Mouse (Mus musculus): ENCODE measurements at regions not wholly inside any gene's neighbourhood (a gene's known extent, or its start where the extent isn't known, plus 50 kb on each side); places are given as distances from the start of the nearest gene placed in this dataset.

- no peak overlapping the region for H3K9ac ChIP-seq
- no peak overlapping the region for H3K4me2 ChIP-seq
- no peaks in the 10 kb centered on the region for H3K36me3 ChIP-seq
- no peak for DNase-seq
- no peak overlapping the region for H3K4me3 ChIP-seq (replicated peaks)
- no peak for ATAC-seq (ENCODE audit: low read depth)
- WGBS (ENCODE audit: insufficient replicate concordance): 74% methylated on average over 8 of the region's 8 CpGs
- H3K27ac ChIP-seq: no peak overlapping the region
- no peaks in the 10 kb centered on the region for H3K9me3 ChIP-seq (replicated peaks)
- no peaks in the 10 kb centered on the region for H3K4me1 ChIP-seq (replicated peaks)
- H3K27me3 ChIP-seq: no peaks in the 10 kb centered on the region
Measured at GRCm38 (mm10) chr14:68355462-68355905, 938.6 kb downstream of the Synb start.

DNA sequence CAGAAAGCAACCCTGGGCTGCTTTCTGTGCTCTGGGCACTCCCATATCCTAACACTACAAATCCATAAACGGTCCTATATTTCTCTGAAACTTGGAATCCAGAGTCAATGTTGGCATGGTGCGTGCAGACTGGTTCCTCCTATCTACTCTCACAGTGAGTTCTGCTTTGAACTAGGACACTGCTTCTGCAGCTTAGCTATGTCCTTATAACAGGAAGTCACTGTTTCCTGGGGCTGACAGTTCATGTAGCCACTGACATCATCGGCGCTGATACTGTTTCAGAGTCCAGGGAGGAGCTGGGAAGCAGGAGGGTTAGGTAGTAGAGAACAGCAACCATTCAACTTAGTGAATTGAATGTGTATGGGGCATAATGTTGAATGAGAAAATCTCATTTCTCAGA lies 948.6 kb downstream of the Synb start:
- ATAC-seq (ENCODE audit: low read depth) (no peak), DNase-seq (no peak)
- Histone ChIP-seq H3K36me3 (no peaks in the 10 kb centered on the region), H3K4me1 (replicated peaks) (no peaks in the 10 kb centered on the region), H3K27ac (no peak overlapping the region), H3K9ac (no peak overlapping the region), H3K27me3 (no peaks in the 10 kb centered on the region), H3K9me3 (replicated peaks) (no peaks in the 10 kb centered on the region), H3K4me2 (no peak overlapping the region), H3K4me3 (replicated peaks) (no peak overlapping the region)
- 8% methylated on average over 4 of the region's 4 CpGs for WGBS (ENCODE audit: insufficient replicate concordance)

DNA sequence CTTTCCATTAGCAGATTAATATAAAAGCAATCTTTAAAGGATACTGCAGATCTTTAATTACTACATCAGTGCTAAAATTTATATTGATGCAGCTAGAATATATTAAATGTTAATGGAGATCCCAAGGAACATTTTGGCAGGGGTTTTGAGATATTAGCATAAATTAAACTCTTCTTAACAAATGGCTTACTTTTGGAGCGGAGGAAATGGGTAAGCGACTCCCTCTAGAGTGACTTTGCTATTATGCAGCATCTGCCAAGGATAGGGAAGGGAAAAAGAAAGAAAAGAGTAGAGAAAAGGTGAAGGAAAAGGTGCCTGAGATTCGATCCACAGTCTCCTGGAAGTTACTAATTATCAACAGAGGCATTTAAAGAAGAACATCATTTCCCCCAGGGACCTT lies 949.4 kb downstream of the Synb start:
- no peaks in the 10 kb centered on the region for H3K4me1 ChIP-seq (replicated peaks)
- no peak overlapping the region for H3K27ac ChIP-seq
- H3K27me3 ChIP-seq: no peaks in the 10 kb centered on the region
- H3K36me3 ChIP-seq: no peaks in the 10 kb centered on the region
- H3K9me3 ChIP-seq (replicated peaks): no peaks in the 10 kb centered on the region
- no peak for DNase-seq
- H3K4me2 ChIP-seq: no peak overlapping the region
- H3K4me3 ChIP-seq (replicated peaks): no peak overlapping the region
- WGBS (ENCODE audit: insufficient replicate concordance): 45% methylated on average over 3 of the region's 3 CpGs
- H3K9ac ChIP-seq: no peak overlapping the region
- ATAC-seq (ENCODE audit: low read depth): no peak

GRCm38 (mm10) chr14:68338440-68338839 lies 955.7 kb downstream of the Synb start:
- Histone ChIP-seq H3K9ac (no peak overlapping the region), H3K36me3 (no peaks in the 10 kb centered on the region), H3K27me3 (no peaks in the 10 kb centered on the region), H3K4me1 (replicated peaks) (no peaks in the 10 kb centered on the region), H3K4me2 (no peak overlapping the region), H3K4me3 (replicated peaks) (no peak overlapping the region), H3K27ac (no peak overlapping the region), H3K9me3 (replicated peaks) (no peaks in the 10 kb centered on the region)
- DNase-seq: no peak
- ATAC-seq (ENCODE audit: low read depth): no peak
- WGBS (ENCODE audit: insufficient replicate concordance): 45% methylated on average over 5 of the region's 5 CpGs

DNA sequence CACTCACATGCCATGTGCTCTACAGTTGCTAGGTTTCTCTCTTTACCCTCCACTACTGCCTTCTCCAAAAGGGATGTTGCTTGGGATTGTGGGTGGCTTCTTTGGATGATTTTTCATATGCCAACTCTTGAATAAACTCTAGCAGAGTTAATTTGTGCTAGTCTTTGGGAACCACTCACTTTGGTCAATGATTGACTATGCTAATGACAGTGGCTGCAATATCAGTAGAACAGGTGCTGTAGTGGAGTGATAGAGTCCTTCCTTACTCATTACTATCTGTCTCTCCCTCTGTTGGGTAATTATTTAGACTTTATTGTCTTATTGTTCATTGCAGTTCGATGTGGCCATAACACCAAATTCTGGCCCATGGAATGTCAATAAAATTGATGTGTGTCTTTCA lies 969.0 kb downstream of the Synb start:
- H3K4me1 ChIP-seq (replicated peaks): no peaks in the 10 kb centered on the region
- no peaks in the 10 kb centered on the region for H3K27me3 ChIP-seq
- no peak overlapping the region for H3K9ac ChIP-seq
- no peak overlapping the region for H3K27ac ChIP-seq
- H3K9me3 ChIP-seq (replicated peaks): no peaks in the 10 kb centered on the region
- no peak for DNase-seq
- 58% methylated on average over 1 of the region's 1 CpGs for WGBS (ENCODE audit: insufficient replicate concordance)
- no peaks in the 10 kb centered on the region for H3K36me3 ChIP-seq
- H3K4me2 ChIP-seq: no peak overlapping the region
- no peak overlapping the region for H3K4me3 ChIP-seq (replicated peaks)
- ATAC-seq (ENCODE audit: low read depth): no peak

- H3K4me1 ChIP-seq (replicated peaks): no peaks in the 10 kb centered on the region
- H3K4me2 ChIP-seq: no peak overlapping the region
- no peaks in the 10 kb centered on the region for H3K27me3 ChIP-seq
- no peak for ATAC-seq (ENCODE audit: low read depth)
- H3K36me3 ChIP-seq: no peaks in the 10 kb centered on the region
- H3K9ac ChIP-seq: no peak overlapping the region
- H3K27ac ChIP-seq: no peak overlapping the region
- 38% methylated on average over 6 of the region's 6 CpGs for WGBS (ENCODE audit: insufficient replicate concordance)
- no peak for DNase-seq
- H3K4me3 ChIP-seq (replicated peaks): no peak overlapping the region
- no peaks in the 10 kb centered on the region for H3K9me3 ChIP-seq (replicated peaks)
Measured at GRCm38 (mm10) chr14:68323008-68323407, 971.1 kb downstream of the Synb start.

- WGBS (ENCODE audit: insufficient replicate concordance): 67% methylated on average over 2 of the region's 2 CpGs
- H3K4me2 ChIP-seq: no peak overlapping the region
- no peaks in the 10 kb centered on the region for H3K27me3 ChIP-seq
- no peaks in the 10 kb centered on the region for H3K4me1 ChIP-seq (replicated peaks)
- H3K9ac ChIP-seq: no peak overlapping the region
- ATAC-seq (ENCODE audit: low read depth) (no peak), DNase-seq (no peak)
- H3K27ac ChIP-seq: no peak overlapping the region
- no peaks in the 10 kb centered on the region for H3K9me3 ChIP-seq (replicated peaks)
- H3K4me3 ChIP-seq (replicated peaks): no peak overlapping the region
- H3K36me3 ChIP-seq: no peaks in the 10 kb centered on the region
Measured at GRCm38 (mm10) chr14:68307973-68308660, 986.0 kb downstream of the Synb start.

GRCm38 (mm10) chr14:68305166-68305565 lies 988.9 kb downstream of the Synb start:
- H3K27me3 ChIP-seq: no peaks in the 10 kb centered on the region
- no peak for DNase-seq
- no peak overlapping the region for H3K4me2 ChIP-seq
- H3K9me3 ChIP-seq (replicated peaks): no peaks in the 10 kb centered on the region
- H3K4me1 ChIP-seq (replicated peaks): no peaks in the 10 kb centered on the region
- 73% methylated on average over 8 of the region's 8 CpGs for WGBS (ENCODE audit: insufficient replicate concordance)
- no peak overlapping the region for H3K9ac ChIP-seq
- ATAC-seq (ENCODE audit: low read depth): no peak
- no peak overlapping the region for H3K27ac ChIP-seq
- H3K4me3 ChIP-seq (replicated peaks): no peak overlapping the region
- H3K36me3 ChIP-seq: no peaks in the 10 kb centered on the region

GRCm38 (mm10) chr14:68301710-68302109 lies 992.4 kb downstream of the Synb start:
- Histone ChIP-seq H3K27me3 (no peaks in the 10 kb centered on the region), H3K9ac (no peak overlapping the region), H3K9me3 (replicated peaks) (no peaks in the 10 kb centered on the region), H3K4me1 (replicated peaks) (no peaks in the 10 kb centered on the region), H3K4me2 (no peak overlapping the region), H3K27ac (no peak overlapping the region), H3K36me3 (no peaks in the 10 kb centered on the region), H3K4me3 (replicated peaks) (no peak overlapping the region)
- no peak for DNase-seq
- no peak for ATAC-seq (ENCODE audit: low read depth)
- 63% methylated on average over 4 of the region's 4 CpGs for WGBS (ENCODE audit: insufficient replicate concordance)

DNA sequence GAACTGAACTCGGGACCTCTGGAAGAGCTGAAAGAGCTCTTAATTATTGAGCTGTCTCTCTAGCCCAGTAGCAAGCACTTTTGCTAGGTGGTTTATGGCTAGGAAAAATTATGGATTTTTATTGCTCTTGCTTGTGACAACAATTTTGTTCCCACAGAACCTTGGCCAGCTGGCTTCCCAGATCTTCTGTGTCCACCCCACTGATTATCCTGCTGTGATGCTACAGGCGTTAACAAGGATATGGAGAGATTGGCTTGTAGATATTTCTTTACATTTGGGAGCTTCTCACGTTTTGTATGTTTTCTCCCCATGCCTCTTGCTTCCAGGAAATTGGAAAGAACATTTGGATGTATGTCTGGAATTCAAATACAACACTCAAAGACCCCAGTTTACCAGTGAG lies 1008.6 kb downstream of the Synb start:
- Histone ChIP-seq H3K4me1 (replicated peaks) (no peaks in the 10 kb centered on the region), H3K27ac (no peak overlapping the region), H3K27me3 (no peaks in the 10 kb centered on the region), H3K36me3 (no peaks in the 10 kb centered on the region), H3K9ac (no peak overlapping the region), H3K4me2 (no peak overlapping the region), H3K9me3 (replicated peaks) (no peaks in the 10 kb centered on the region; the same call in 1 of the 2 replicates), H3K4me3 (replicated peaks) (no peak overlapping the region)
- 40% methylated on average over 3 of the region's 3 CpGs for WGBS (ENCODE audit: insufficient replicate concordance)
- DNase-seq: no peak
- no peak for ATAC-seq (ENCODE audit: low read depth)

DNA sequence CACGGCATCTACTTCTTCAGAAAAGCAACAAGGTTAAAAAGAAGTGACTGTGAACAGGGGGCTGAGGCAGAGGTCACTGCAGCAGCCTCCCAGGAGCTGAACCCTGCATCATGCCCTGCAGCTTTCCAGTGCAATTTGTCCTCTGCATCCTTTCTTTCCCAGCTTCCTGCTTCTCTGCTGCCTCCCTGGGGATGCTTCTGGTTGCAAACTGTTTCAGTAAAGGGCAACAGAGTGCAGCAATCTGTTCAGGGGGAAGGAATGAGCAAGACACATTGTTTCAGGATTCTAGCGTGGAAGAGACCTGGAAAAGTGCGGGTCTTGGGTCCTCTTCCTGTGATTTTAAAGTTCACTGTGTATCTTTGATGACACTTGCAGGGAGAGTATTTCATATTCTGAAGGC lies 1032.7 kb downstream of the Synb start:
- H3K4me2 ChIP-seq: no peak overlapping the region
- H3K4me1 ChIP-seq (replicated peaks): no peaks in the 10 kb centered on the region
- H3K27ac ChIP-seq: no peak overlapping the region
- no peak overlapping the region for H3K4me3 ChIP-seq (replicated peaks)
- DNase-seq (no peak), ATAC-seq (ENCODE audit: low read depth) (no peak)
- H3K36me3 ChIP-seq: no peaks in the 10 kb centered on the region
- WGBS (ENCODE audit: insufficient replicate concordance): 59% methylated on average over 3 of the region's 3 CpGs
- H3K9ac ChIP-seq: no peak overlapping the region
- H3K27me3 ChIP-seq: no peaks in the 10 kb centered on the region
- 0 out of 2 replicates have a peak, but pooled peaks cover 10% of the 10 kb centered on the region for H3K9me3 ChIP-seq (replicated peaks)

DNA sequence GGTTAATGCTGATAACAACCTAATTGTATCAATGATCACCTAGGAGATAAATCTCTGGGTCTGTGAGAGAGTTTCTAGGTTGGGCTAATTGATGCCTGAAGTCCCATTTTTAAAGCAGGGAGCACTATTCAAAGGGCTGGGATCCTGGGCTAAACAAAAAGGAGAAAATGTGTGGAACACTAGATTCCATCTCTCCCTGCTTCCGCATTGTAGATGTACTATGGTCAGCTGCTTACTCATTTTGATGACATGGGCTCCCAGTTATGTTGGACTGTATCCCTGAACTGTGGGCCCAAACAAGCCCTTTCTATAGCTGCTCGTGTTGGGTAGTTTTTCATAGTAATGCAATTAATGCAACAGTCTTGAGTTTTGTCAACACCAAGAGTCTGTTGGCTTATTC lies 1047.1 kb downstream of the Synb start:
- Histone ChIP-seq H3K36me3 (no peaks in the 10 kb centered on the region), H3K9me3 (replicated peaks) (no peaks in the 10 kb centered on the region), H3K4me3 (replicated peaks) (no peak overlapping the region), H3K4me2 (no peak overlapping the region), H3K27ac (no peak overlapping the region), H3K4me1 (replicated peaks) (no peaks in the 10 kb centered on the region), H3K9ac (no peak overlapping the region), H3K27me3 (no peaks in the 10 kb centered on the region)
- ATAC-seq (ENCODE audit: low read depth) (no peak), DNase-seq (no peak)
- WGBS (ENCODE audit: insufficient replicate concordance): 58% methylated on average over 2 of the region's 2 CpGs

Data from liver, embryonic 13.5 days (tissue).